Mouse (Mus musculus): ENCODE measurements at regions not wholly inside any gene's neighbourhood (a gene's known extent, or its start where the extent isn't known, plus 50 kb on each side); places are given as distances from the start of the nearest gene placed in this dataset.

DNA sequence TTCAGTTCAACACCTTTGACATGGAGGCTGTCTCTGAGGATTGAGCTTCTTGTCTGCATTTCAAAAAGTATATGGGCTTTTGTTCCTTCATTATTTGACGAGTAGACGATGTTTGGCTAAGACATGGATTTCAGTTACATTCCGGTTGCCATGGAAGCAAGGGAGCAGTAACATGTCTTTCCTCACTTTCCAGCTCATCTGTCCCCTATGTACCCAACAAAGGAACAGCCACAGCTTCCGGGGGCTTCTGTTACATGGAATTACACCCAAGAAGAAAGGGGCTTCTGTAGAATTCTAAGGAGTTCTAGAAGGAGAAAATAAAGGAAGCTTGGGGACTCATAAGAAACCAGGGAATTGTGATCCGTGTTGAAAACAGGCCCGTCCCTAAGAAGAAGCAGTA lies 202.8 kb downstream of the Ccdc71l start:
- Histone ChIP-seq H3K36me3 (ENCODE audit: insufficient read depth, low read length) (no peaks in the 10 kb centered on the region), H3K9ac (replicated peaks; ENCODE audit: low read depth) (no peak overlapping the region), H3K27ac (ENCODE audit: low read length) (no peak overlapping the region), H3K9me3 (ENCODE audit: low read length) (no peaks in the 10 kb centered on the region), H3K4me1 (ENCODE audit: insufficient read depth, low read depth, low read length) (no peaks in the 10 kb centered on the region), H3K4me3 (ENCODE audit: low read depth, low read length) (no peak overlapping the region), H3K27me3 (replicated peaks; ENCODE audit: insufficient read depth, low read length) (no peaks in the 10 kb centered on the region), H3K4me2 (replicated peaks; ENCODE audit: low read depth, low read length) (no peak overlapping the region)
- DNase-seq (ENCODE audit: low spot score) (no peak), ATAC-seq (no peak)
- 66% methylated on average over 6 of the region's 6 CpGs for WGBS
- TF ChIP-seq EP300 (IDR thresholded peaks at IDR 0.05) (no peak), CTCF (IDR thresholded peaks at IDR 0.05) (no peak)

GRCm38 (mm10) chr12:32602131-32602815 lies 217.1 kb upstream of the Nampt start:
- 68% methylated on average over 10 of the region's 10 CpGs for WGBS
- Histone ChIP-seq H3K27ac (ENCODE audit: low read length) (no peak overlapping the region), H3K4me1 (ENCODE audit: insufficient read depth, low read depth, low read length) (no peaks in the 10 kb centered on the region)

DNA sequence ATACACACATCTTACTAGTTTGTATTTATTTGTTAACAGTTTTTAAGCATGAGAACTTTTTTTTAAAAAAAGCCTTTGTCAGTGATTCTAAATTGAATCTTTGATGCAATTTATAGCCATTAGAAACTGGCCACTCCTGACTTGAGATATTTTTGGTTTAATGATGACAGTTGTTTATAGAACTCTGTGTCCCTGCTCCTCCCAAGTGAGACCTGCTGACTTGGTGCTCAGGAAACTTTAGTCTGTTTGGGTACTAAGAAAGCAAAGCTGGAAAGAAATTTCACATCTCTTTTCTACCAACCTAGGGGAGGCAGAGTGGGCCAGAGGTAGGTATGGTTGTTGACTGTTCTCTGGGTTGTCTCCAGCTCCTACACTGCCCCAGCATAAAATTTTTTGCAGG lies 214.0 kb upstream of the Nampt start:
- no peak overlapping the region for H3K27ac ChIP-seq (ENCODE audit: low read length)
- TF ChIP-seq CTCF (IDR thresholded peaks at IDR 0.05) (no peak), EP300 (IDR thresholded peaks at IDR 0.05) (peak; percentile 73)
- no peak overlapping the region for H3K4me3 ChIP-seq (ENCODE audit: low read depth, low read length)
- H3K9me3 ChIP-seq (ENCODE audit: low read length): no peaks in the 10 kb centered on the region
- H3K27me3 ChIP-seq (replicated peaks; ENCODE audit: insufficient read depth, low read length): no peaks in the 10 kb centered on the region
- H3K4me2 ChIP-seq (replicated peaks; ENCODE audit: low read depth, low read length): no peak overlapping the region
- peak; percentile 31 for DNase-seq (ENCODE audit: low spot score)
- H3K36me3 ChIP-seq (ENCODE audit: insufficient read depth, low read length): no peaks in the 10 kb centered on the region
- no peak overlapping the region for H3K9ac ChIP-seq (replicated peaks; ENCODE audit: low read depth)
- H3K4me1 ChIP-seq (ENCODE audit: insufficient read depth, low read depth, low read length): no peaks in the 10 kb centered on the region
- no peak for ATAC-seq

More at GRCm38 (mm10) chr12:32602131-32602815, 217.1 kb upstream of the Nampt start:
- ATAC-seq (no peak), DNase-seq (ENCODE audit: low spot score) (peak; percentile 15)
- Histone ChIP-seq H3K27me3 (replicated peaks; ENCODE audit: insufficient read depth, low read length) (no peaks in the 10 kb centered on the region), H3K4me2 (replicated peaks; ENCODE audit: low read depth, low read length) (no peak overlapping the region), H3K4me3 (ENCODE audit: low read depth, low read length) (no peak overlapping the region), H3K9me3 (ENCODE audit: low read length) (no peaks in the 10 kb centered on the region), H3K9ac (replicated peaks; ENCODE audit: low read depth) (no peak overlapping the region), H3K36me3 (ENCODE audit: insufficient read depth, low read length) (no peaks in the 10 kb centered on the region)
- TF ChIP-seq CTCF (IDR thresholded peaks at IDR 0.05) (no peak), EP300 (IDR thresholded peaks at IDR 0.05) (no peak)

DNA sequence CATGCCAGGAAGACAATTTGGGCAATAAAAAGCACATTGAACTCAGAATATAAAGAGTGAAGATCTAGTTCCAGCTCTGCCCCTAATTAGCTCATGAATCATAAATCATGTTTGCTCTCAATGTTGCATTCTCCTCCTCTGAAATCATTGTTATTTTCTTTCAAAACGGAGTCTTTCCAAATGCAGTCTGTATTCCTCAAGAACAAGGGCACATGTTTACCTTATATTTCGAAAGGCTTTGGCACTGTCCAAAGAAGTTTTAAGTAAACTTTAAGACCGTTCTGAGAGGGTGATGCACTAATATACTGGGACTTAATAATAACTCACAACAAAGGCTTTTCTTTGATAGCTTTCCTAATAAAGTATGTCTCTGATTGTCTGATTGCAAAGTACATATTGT lies 204.3 kb upstream of the Nampt start:
- Histone ChIP-seq H3K4me1 (ENCODE audit: insufficient read depth, low read depth, low read length) (no peaks in the 10 kb centered on the region), H3K27me3 (replicated peaks; ENCODE audit: insufficient read depth, low read length) (no peaks in the 10 kb centered on the region), H3K36me3 (ENCODE audit: insufficient read depth, low read length) (no peaks in the 10 kb centered on the region), H3K4me2 (replicated peaks; ENCODE audit: low read depth, low read length) (no peak overlapping the region), H3K9ac (replicated peaks; ENCODE audit: low read depth) (no peak overlapping the region), H3K4me3 (ENCODE audit: low read depth, low read length) (no peak overlapping the region), H3K9me3 (ENCODE audit: low read length) (no peaks in the 10 kb centered on the region), H3K27ac (ENCODE audit: low read length) (no peak overlapping the region)
- DNase-seq (ENCODE audit: low spot score): peak; percentile 67
- ATAC-seq: peak; percentile 35; the same call in 1 of the 2 replicates
- TF ChIP-seq CTCF (IDR thresholded peaks at IDR 0.05) (no peak), EP300 (IDR thresholded peaks at IDR 0.05) (peak; percentile 70)
- WGBS: 24% methylated on average over 3 of the region's 3 CpGs

DNA sequence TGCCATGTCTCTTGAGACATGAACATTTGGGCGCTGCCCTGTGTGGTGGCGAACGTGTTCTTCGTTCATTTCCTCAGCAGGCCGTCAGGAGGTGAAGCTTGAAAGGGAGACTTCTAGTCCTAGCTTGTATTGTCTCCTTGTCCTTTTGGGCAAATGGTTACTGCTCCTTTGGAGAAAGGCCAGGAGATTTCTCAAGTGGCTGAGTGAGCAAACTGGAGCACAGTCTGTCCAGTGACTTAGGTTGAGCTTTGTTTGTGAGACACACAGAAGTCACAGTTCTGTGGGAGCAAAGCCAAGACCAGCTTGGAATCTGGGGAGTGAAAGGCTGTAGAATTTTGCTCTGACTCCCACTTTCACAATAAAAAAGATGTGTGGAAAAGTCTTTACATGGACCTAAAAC lies 203.3 kb upstream of the Nampt start:
- no peak for TF ChIP-seq CTCF (IDR thresholded peaks at IDR 0.05)
- peak; percentile 87 for TF ChIP-seq EP300 (IDR thresholded peaks at IDR 0.05)
- peak; percentile 65 for ATAC-seq
- H3K9ac ChIP-seq (replicated peaks; ENCODE audit: low read depth): no peak overlapping the region
- H3K27me3 ChIP-seq (replicated peaks; ENCODE audit: insufficient read depth, low read length): no peaks in the 10 kb centered on the region
- H3K36me3 ChIP-seq (ENCODE audit: insufficient read depth, low read length): no peaks in the 10 kb centered on the region
- H3K4me1 ChIP-seq (ENCODE audit: insufficient read depth, low read depth, low read length): no peaks in the 10 kb centered on the region
- no peaks in the 10 kb centered on the region for H3K9me3 ChIP-seq (ENCODE audit: low read length)
- H3K27ac ChIP-seq (ENCODE audit: low read length): no peak overlapping the region
- H3K4me3 ChIP-seq (ENCODE audit: low read depth, low read length): no peak overlapping the region
- 59% methylated on average over 5 of the region's 5 CpGs for WGBS
- no peak overlapping the region for H3K4me2 ChIP-seq (replicated peaks; ENCODE audit: low read depth, low read length)
- peak; percentile 79 for DNase-seq (ENCODE audit: low spot score)

DNA sequence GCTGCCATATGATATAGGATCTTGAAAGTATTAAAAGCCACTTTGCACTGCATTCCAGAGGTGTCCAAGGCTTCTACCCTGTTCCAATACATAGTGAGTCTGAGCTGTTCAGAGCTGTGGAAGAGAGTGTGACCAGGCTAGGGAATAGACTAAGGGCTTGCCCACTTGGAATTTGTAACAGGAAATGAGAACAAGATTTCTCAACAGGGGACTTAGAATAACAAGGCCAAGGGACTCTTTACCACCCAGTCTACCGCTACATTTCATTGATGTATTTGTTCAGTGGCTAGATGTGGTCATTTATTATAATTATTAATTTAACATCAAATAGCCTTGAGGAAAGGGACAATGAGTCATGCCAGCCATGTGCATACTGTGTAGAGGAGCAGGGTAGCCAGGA lies 202.3 kb upstream of the Nampt start:
- H3K4me2 ChIP-seq (replicated peaks; ENCODE audit: low read depth, low read length): no peak overlapping the region
- DNase-seq (ENCODE audit: low spot score) (peak; percentile 42), ATAC-seq (peak; percentile 65)
- H3K9ac ChIP-seq (replicated peaks; ENCODE audit: low read depth): no peak overlapping the region
- no peaks in the 10 kb centered on the region for H3K36me3 ChIP-seq (ENCODE audit: insufficient read depth, low read length)
- no peaks in the 10 kb centered on the region for H3K4me1 ChIP-seq (ENCODE audit: insufficient read depth, low read depth, low read length)
- H3K4me3 ChIP-seq (ENCODE audit: low read depth, low read length): no peak overlapping the region
- no peak overlapping the region for H3K27ac ChIP-seq (ENCODE audit: low read length)
- no peaks in the 10 kb centered on the region for H3K9me3 ChIP-seq (ENCODE audit: low read length)
- TF ChIP-seq EP300 (IDR thresholded peaks at IDR 0.05) (no peak), CTCF (IDR thresholded peaks at IDR 0.05) (no peak)
- H3K27me3 ChIP-seq (replicated peaks; ENCODE audit: insufficient read depth, low read length): no peaks in the 10 kb centered on the region
- WGBS: 36% methylated on average over 1 of the region's 1 CpGs

- no peak overlapping the region for H3K4me2 ChIP-seq (replicated peaks; ENCODE audit: low read depth, low read length)
- H3K4me1 ChIP-seq (ENCODE audit: insufficient read depth, low read depth, low read length): no peaks in the 10 kb centered on the region
- no peak overlapping the region for H3K27ac ChIP-seq (ENCODE audit: low read length)
- WGBS: 74% methylated on average over 4 of the region's 4 CpGs
- DNase-seq (ENCODE audit: low spot score) (no peak), ATAC-seq (no peak)
- no peak for TF ChIP-seq EP300 (IDR thresholded peaks at IDR 0.05)
- no peak for TF ChIP-seq CTCF (IDR thresholded peaks at IDR 0.05)
- no peak overlapping the region for H3K4me3 ChIP-seq (ENCODE audit: low read depth, low read length)
- no peaks in the 10 kb centered on the region for H3K27me3 ChIP-seq (replicated peaks; ENCODE audit: insufficient read depth, low read length)
- H3K9ac ChIP-seq (replicated peaks; ENCODE audit: low read depth): no peak overlapping the region
- H3K9me3 ChIP-seq (ENCODE audit: low read length): no peaks in the 10 kb centered on the region
- H3K36me3 ChIP-seq (ENCODE audit: insufficient read depth, low read length): no peaks in the 10 kb centered on the region
Observed at GRCm38 (mm10) chr12:32619830-32620229, 199.5 kb upstream of the Nampt start.
